8 mouse cellular contexts compared by ENCODE assay signal in genomic region chr7:45705443-45705864, GRCm38 (mm10). TPM values are rescaled to one million over a fixed set of nuclear protein-coding genes. Genes with fewer than 3 reads are reported as not detected.
DNase-seq lines count a peak whose midpoint lies in the region; ATAC-seq and TF ChIP-seq lines count a peak whose summit lies in the region.

No protein-coding gene starts in this region.

- peaks cover 44% of the 10 kb centered on the region for H3K4me1 ChIP-seq in forebrain, postnatal 0 days (ENCODE audit: insufficient read depth)
- H3K4me1 ChIP-seq in liver, postnatal 0 days (ENCODE audit: insufficient read depth): peaks cover 53% of the 10 kb centered on the region
- peaks cover 44% of the 10 kb centered on the region for H3K4me1 ChIP-seq in thymus, adult 2 months (replicated peaks; ENCODE audit: control insufficient read depth, insufficient read depth, low read length)

- H3K4me3 ChIP-seq in C2C12 (ENCODE audit: insufficient read depth, poor library complexity, severe bottlenecking): peak overlapping the region; percentile 37
- peak overlapping the region; percentile 41 for H3K4me3 ChIP-seq in forebrain, postnatal 0 days (ENCODE audit: low read depth, low read length)
- peak overlapping the region; percentile 66 for H3K4me3 ChIP-seq in liver, postnatal 0 days (ENCODE audit: low read depth, low read length)
- peak overlapping the region; percentile 53 for H3K4me3 ChIP-seq in thymus, adult 2 months (ENCODE audit: control insufficient read depth, insufficient read depth, low read length)

- 1% methylated on average over 21 of the region's 21 CpGs for WGBS in forebrain, postnatal 0 days
- WGBS in liver, postnatal 0 days (ENCODE audit: insufficient replicate concordance): under 1% methylated on average over 21 of the region's 21 CpGs
- under 1% methylated on average over 21 of the region's 21 CpGs for whole genome bisulfite sequencing in thymus, adult 2 months

- peak overlapping the region; percentile 49 for H3K9ac ChIP-seq in forebrain, postnatal 0 days
- peak overlapping the region; percentile 41 for H3K9ac ChIP-seq in liver, postnatal 0 days (replicated peaks)

- no peaks in the 10 kb centered on the region for H3K36me3 ChIP-seq in C2C12 (ENCODE audit: control insufficient read depth, insufficient read depth)
- H3K36me3 ChIP-seq in forebrain, postnatal 0 days (ENCODE audit: insufficient read depth): peaks cover 4% of the 10 kb centered on the region; the same call in 1 of the 2 replicates
- H3K36me3 ChIP-seq in liver, postnatal 0 days (replicated peaks; ENCODE audit: insufficient read depth, low read length): peaks cover 5% of the 10 kb centered on the region; the same call in 1 of the 2 replicates
- H3K36me3 ChIP-seq in thymus, adult 2 months (ENCODE audit: control insufficient read depth, insufficient read depth, low read length): peaks cover under 1% of the 10 kb centered on the region; the same call in 1 of the 2 replicates

- no peak for ATAC-seq in forebrain, postnatal 0 days
- ATAC-seq in liver, postnatal 0 days: no peak
- ATAC-seq in inflammation-experienced regulatory T-cells, adult 6 months: no peak

- TF ChIP-seq POLR2A in thymus, adult 2 months (IDR thresholded peaks at IDR 0.05; ENCODE audit: control insufficient read depth, extremely low read depth, insufficient read depth, low read length, poor library complexity): no peak

- no peaks in the 10 kb centered on the region for H3K9me3 ChIP-seq in forebrain, postnatal 0 days (ENCODE audit: low read length)
- no peaks in the 10 kb centered on the region for H3K9me3 ChIP-seq in liver, postnatal 0 days (ENCODE audit: low read length)

- TF ChIP-seq CTCF in C2C12 (IDR thresholded peaks at IDR 0.05; ENCODE audit: control insufficient read depth, insufficient read depth, insufficient read length): no peak
- no peak for TF ChIP-seq CTCF in forebrain, postnatal 0 days (IDR thresholded peaks at IDR 0.05; ENCODE audit: low read depth)
- TF ChIP-seq CTCF in liver, postnatal 0 days (IDR thresholded peaks at IDR 0.05; ENCODE audit: low read depth): peak; percentile 5; the same call in 1 of the 2 replicates
- TF ChIP-seq CTCF in thymus, adult 2 months (IDR thresholded peaks at IDR 0.05; ENCODE audit: borderline replicate concordance, control insufficient read depth, extremely low read depth, insufficient read depth, low read length, poor library complexity): 0 out of 2 replicates have a peak, but pooled peaks have one; percentile 35

- peaks cover 2% of the 10 kb centered on the region for H3K27me3 ChIP-seq in C2C12 (ENCODE audit: control insufficient read depth, insufficient read depth, insufficient read length)
- no peaks in the 10 kb centered on the region for H3K27me3 ChIP-seq in forebrain, postnatal 0 days (ENCODE audit: insufficient read depth, low read length)
- H3K27me3 ChIP-seq in liver, postnatal 0 days (ENCODE audit: insufficient read depth, low read length): peaks cover 8% of the 10 kb centered on the region
- peaks cover 2% of the 10 kb centered on the region; the same call in 1 of the 2 replicates for H3K27me3 ChIP-seq in thymus, adult 2 months (ENCODE audit: control insufficient read depth, insufficient read depth, low read length)

- DNase-seq in cerebellum, adult 11 months: peak; percentile 75
- no peak for DNase-seq in cerebellum, postnatal 10 days
- DNase-seq in forebrain, postnatal 0 days: no peak
- DNase-seq in liver, postnatal 0 days: no peak
- DNase-seq in thymus, adult 2 months: peak; percentile 49
- no peak for DNase-seq in right cerebral cortex, postnatal 10 days (ENCODE audit: low spot score in 2 of 2)

- peak overlapping the region; percentile 97 for H3K4me2 ChIP-seq in forebrain, postnatal 0 days (ENCODE audit: low read depth)
- peak overlapping the region; percentile 99 for H3K4me2 ChIP-seq in liver, postnatal 0 days (ENCODE audit: low read depth, low read length)

- H3K79me3 ChIP-seq in C2C12 (ENCODE audit: low read depth): no peaks in the 10 kb centered on the region

- H3K79me2 ChIP-seq in C2C12 (ENCODE audit: control insufficient read depth, insufficient read depth): no peaks in the 10 kb centered on the region

- H3ac ChIP-seq in C2C12 (ENCODE audit: control insufficient read depth, insufficient read length, low read depth): peak overlapping the region; percentile 40

- TF ChIP-seq EP300 in liver, postnatal 0 days (IDR thresholded peaks at IDR 0.05; ENCODE audit: low read depth): no peak

- peak overlapping the region; percentile 95 for H3K27ac ChIP-seq in forebrain, postnatal 0 days (ENCODE audit: low read depth, low read length)
- peak overlapping the region; percentile 77 for H3K27ac ChIP-seq in liver, postnatal 0 days (ENCODE audit: low read depth)
- H3K27ac ChIP-seq in thymus, adult 2 months (ENCODE audit: control insufficient read depth, insufficient read depth, low read length): peak overlapping the region; percentile 57

TF ChIP-seq in C2C12, 6 proteins besides CTCF, POLR2A, EP300 and RAD21:
- no peak for TF ChIP-seq MYOG (IDR thresholded peaks at IDR 0.05; ENCODE audit: control insufficient read depth, extremely low read depth, insufficient read length)

RNA-seq across cellular contexts. Expression of gene Dbp, which starts 0.6 kb away (rescaled TPM):
- polyA plus RNA-seq in C2C12 (2012; fragmentation: generic; extraction: Trizol): 5.6 TPM
- 9.0 and 11.7 TPM in 2 replicates for total RNA-seq in forebrain, postnatal 0 days (2014; rRNA removed)
- polyA plus RNA-seq in forebrain, postnatal 0 days (2015; fragmentation: Nextera tagmentation; extraction: Ambion mirVana): 6.4 and 6.6 TPM in 2 replicates
- 3.6 and 5.2 TPM in 2 replicates for polyA plus RNA-seq in liver, postnatal 0 days (2015; fragmentation: Nextera tagmentation; extraction: Ambion mirVana)
- 28.2 and 31.3 TPM in 2 replicates for polyA plus RNA-seq in thymus, adult 2 months (2012; rRNA removed)
- 1 to 10 TPM; 3.1 to 8.6 (median 6.5) TPM for polyA plus RNA-seq in inflammation-experienced regulatory T-cells, adult 6 months (2017; shearing (Covaris generic))

RNA-seq across cellular contexts. Expression of gene Car11, which starts 5.8 kb away (rescaled TPM):
- 0.44 TPM for polyA plus RNA-seq in C2C12 (2012; fragmentation: generic; extraction: Trizol)
- 104 and 122 TPM in 2 replicates for total RNA-seq in forebrain, postnatal 0 days (2014; rRNA removed)
- polyA plus RNA-seq in forebrain, postnatal 0 days (2015; fragmentation: Nextera tagmentation; extraction: Ambion mirVana): 92.1 and 102 TPM in 2 replicates
- 0.14 and 0.15 TPM in 2 replicates for polyA plus RNA-seq in liver, postnatal 0 days (2015; fragmentation: Nextera tagmentation; extraction: Ambion mirVana)
- polyA plus RNA-seq in thymus, adult 2 months (2012; rRNA removed): 2.2 and 2.7 TPM in 2 replicates
- 1 to 10 TPM in 2 of 3 experiments, not detected in 1; 1.5 TPM for polyA plus RNA-seq in inflammation-experienced regulatory T-cells, adult 6 months (2017; shearing (Covaris generic))

RNA-seq across cellular contexts. Expression of gene Rpl18, which starts 9.8 kb away (rescaled TPM):
- polyA plus RNA-seq in C2C12 (2012; fragmentation: generic; extraction: Trizol): 4,453 TPM
- 891 and 1,057 TPM in 2 replicates for total RNA-seq in forebrain, postnatal 0 days (2014; rRNA removed)
- polyA plus RNA-seq in forebrain, postnatal 0 days (2015; fragmentation: Nextera tagmentation; extraction: Ambion mirVana): 517 and 655 TPM in 2 replicates
- polyA plus RNA-seq in liver, postnatal 0 days (2015; fragmentation: Nextera tagmentation; extraction: Ambion mirVana): 494 and 510 TPM in 2 replicates
- 2,384 and 2,707 TPM in 2 replicates for polyA plus RNA-seq in thymus, adult 2 months (2012; rRNA removed)
- 1,000 to 10,000 TPM; 1,609 to 2,946 (median 2,383) TPM for polyA plus RNA-seq in inflammation-experienced regulatory T-cells, adult 6 months (2017; shearing (Covaris generic))

RNA-seq across cellular contexts. Expression of gene Sec1, which starts 11.3 kb away (rescaled TPM):
- 0.18 TPM for polyA plus RNA-seq in C2C12 (2012; fragmentation: generic; extraction: Trizol)
- 0.52 and 0.62 TPM in 2 replicates for total RNA-seq in forebrain, postnatal 0 days (2014; rRNA removed)
- polyA plus RNA-seq in forebrain, postnatal 0 days (2015; fragmentation: Nextera tagmentation; extraction: Ambion mirVana): 0.18 and 0.34 TPM in 2 replicates
- polyA plus RNA-seq in liver, postnatal 0 days (2015; fragmentation: Nextera tagmentation; extraction: Ambion mirVana): 0.04 TPM in 1 of 2 replicates, not detected in the other
- 1.6 and 1.9 TPM in 2 replicates for polyA plus RNA-seq in thymus, adult 2 months (2012; rRNA removed)
- polyA plus RNA-seq in inflammation-experienced regulatory T-cells, adult 6 months (2017; shearing (Covaris generic)): under 1 TPM in 1 of 3 experiments, not detected in 2; 0.22 TPM

RNA-seq across cellular contexts. Expression of gene Sphk2, which starts 12.3 kb away (rescaled TPM):
- 16.9 TPM for polyA plus RNA-seq in C2C12 (2012; fragmentation: generic; extraction: Trizol)
- total RNA-seq in forebrain, postnatal 0 days (2014; rRNA removed): 19.6 and 21.5 TPM in 2 replicates
- 16.5 and 18.7 TPM in 2 replicates for polyA plus RNA-seq in forebrain, postnatal 0 days (2015; fragmentation: Nextera tagmentation; extraction: Ambion mirVana)
- polyA plus RNA-seq in liver, postnatal 0 days (2015; fragmentation: Nextera tagmentation; extraction: Ambion mirVana): 15.5 and 17.3 TPM in 2 replicates
- 87.4 and 88.1 TPM in 2 replicates for polyA plus RNA-seq in thymus, adult 2 months (2012; rRNA removed)
- 10 to 100 TPM; 12.1 to 17.3 (median 15.5) TPM for polyA plus RNA-seq in inflammation-experienced regulatory T-cells, adult 6 months (2017; shearing (Covaris generic))

Comparison
In these comparisons a context has a peak if more than half of its experiments do, and no peak if none do; other contexts are left out.
1. DNase-seq: peak in cerebellum, adult 11 months (single experiment) and thymus, adult 2 months (single experiment); none in cerebellum, postnatal 10 days (0 of 2), forebrain, postnatal 0 days (single experiment), liver, postnatal 0 days (single experiment) and right cerebral cortex, postnatal 10 days (0 of 2).
2. CTCF ChIP-seq: peak in liver, postnatal 0 days (single experiment) and thymus, adult 2 months (single experiment); none in C2C12 (single experiment) and forebrain, postnatal 0 days (single experiment).
3. RNA of gene Car11, which starts 5.8 kb away (polyA plus RNA-seq): 92.1 to 102 TPM in forebrain, postnatal 0 days; 2.2 to 2.7 TPM in thymus, adult 2 months, 1.5 TPM in inflammation-experienced regulatory T-cells, adult 6 months, 0.44 TPM in C2C12 (single experiment) and 0.14 to 0.15 TPM in liver, postnatal 0 days; every median in the first group is over 10 times any median in the second.
4. Peak in every context shown above with its lines, with median percentiles within 50 percentile points of each other: H3K4me3 ChIP-seq and H3K27ac ChIP-seq.